Mouse (Mus musculus) bone marrow macrophage, adult 2 months (primary cell): ENCODE data around the gene Aar2.

Experiments used
- CTCF ChIP-seq: IDR thresholded peaks from 2 replicates; pipeline ENCODE4 v1.5.1; 2012; ENCODE audit warnings: low read depth, mild to moderate bottlenecking, low read length, moderate library complexity
- POLR2A ChIP-seq: IDR thresholded peaks from 2 replicates; pipeline ENCODE4 v1.6.1; 2012; ENCODE audit warnings: mild to moderate bottlenecking, low read depth, low read length, borderline replicate concordance

GRCm38 (mm10) chr2:156580507-156580906, 33.1 kb downstream of the Aar2 start:
- TF ChIP-seq POLR2A (no peak), CTCF (no peak)
